Mouse (Mus musculus) neural tube, embryonic 12.5 days (tissue): ENCODE results near the gene Abhd16a. TPM values are rescaled to one million over a fixed set of nuclear protein-coding genes. Genes with fewer than 3 reads are reported as not detected.

Source experiments
- ATAC-seq: fragments of 200-750 bp; cut with Nextera tagmentation; 2 replicates; pipeline ENCODE4 v1.8.0; 2017; ENCODE audit warnings: low read depth, mild to moderate bottlenecking, moderate TSS enrichment, moderate library complexity; ENCODE audit not compliant: low FRiP score
- H3K27ac ChIP-seq: fragments of 300-500 bp; sonication (generic); 2 replicates; pipeline ENCODE4 v1.5.1; 2016
- H3K27me3 ChIP-seq: fragments of 300-500 bp; sonication (generic); replicated peaks from 2 replicates; pipeline ENCODE4 v1.6.1; 2016; ENCODE audit warnings: mild to moderate bottlenecking
- H3K36me3 ChIP-seq: fragments of 300-500 bp; sonication (generic); 2 replicates; pipeline ENCODE4 v1.6.1; 2016; ENCODE audit warnings: mild to moderate bottlenecking
- H3K4me1 ChIP-seq: fragments of 300-500 bp; sonication (generic); 2 replicates; pipeline ENCODE4 v1.6.1; 2016
- H3K4me2 ChIP-seq: fragments of 300-500 bp; sonication (generic); replicated peaks from 2 replicates; pipeline ENCODE4 v1.6.1; 2016; ENCODE audit warnings: mild to moderate bottlenecking
- H3K4me3 ChIP-seq: fragments of 300-500 bp; sonication (generic); 2 replicates; pipeline ENCODE4 v1.5.1; 2016
- H3K9ac ChIP-seq: fragments of 300-500 bp; sonication (generic); 2 replicates; pipeline ENCODE4 v1.6.1; 2016; ENCODE audit warnings: mild to moderate bottlenecking
- H3K9me3 ChIP-seq: fragments of 300-500 bp; sonication (generic); 2 replicates; pipeline ENCODE4 v1.6.1; 2016; ENCODE audit warnings: mild to moderate bottlenecking
- WGBS: fragments of 180-500 bp; shearing (Covaris S2); methylation state at CpG from one replicate; pipeline ENCODE4 v1.1.7; 2016; 5-methylcytosine and 5-hydroxymethylcytosine counted together
- polyA plus RNA-seq: library from polyadenylated mRNA; unstranded; fragments of >200 nt; fragmentation: Nextera tagmentation; extraction: Ambion mirVana; gene quantifications from 2 replicates; pipeline ENCODE4 v1.2.1, GENCODE M21; 2016

The Abhd16a gene
- polyA plus RNA-seq, 1 experiment from 2014 or later, result 83.6 TPM

DNA sequence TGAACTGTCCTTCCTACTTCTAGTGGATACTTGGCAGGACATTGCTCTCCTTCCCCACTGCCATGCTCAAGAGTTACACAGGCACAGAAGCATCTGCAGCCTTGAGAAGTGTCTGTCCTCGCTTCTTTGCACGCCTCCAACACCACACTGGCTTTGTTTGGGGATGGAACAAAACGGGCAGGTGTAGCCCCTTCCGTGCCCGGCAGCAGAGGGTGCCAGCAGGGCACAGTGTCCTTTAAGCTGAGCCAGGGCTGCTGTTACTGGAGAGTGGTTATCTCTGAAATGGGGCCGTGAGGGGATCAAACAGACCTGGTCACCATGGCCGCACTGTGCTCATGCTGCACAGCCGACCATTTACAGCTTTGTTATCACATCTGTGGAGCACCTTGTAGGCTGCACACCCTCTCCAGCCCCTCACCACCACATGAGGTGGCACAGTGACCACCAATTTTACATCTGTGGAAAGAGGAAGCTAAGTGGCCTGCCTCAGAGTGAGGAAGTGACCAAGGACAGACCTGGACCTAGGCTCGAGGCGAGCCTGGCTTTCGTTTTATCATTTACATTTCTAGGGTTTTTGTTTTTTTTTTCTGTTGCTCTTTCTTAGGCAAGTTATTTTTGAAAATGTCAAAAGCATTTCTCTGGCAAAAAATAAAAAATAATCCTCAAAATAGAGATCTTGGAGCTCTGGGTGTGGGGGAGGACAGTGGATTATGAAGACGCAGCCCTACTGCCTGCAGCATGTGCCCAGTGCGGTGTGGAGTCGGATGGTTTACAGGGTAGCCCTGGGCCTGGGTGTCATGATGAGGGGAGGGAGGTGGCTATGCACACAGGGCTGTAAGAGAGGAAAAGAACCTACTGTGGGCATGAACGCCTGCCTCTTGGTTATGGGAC lies 5.7 kb downstream of the Abhd16a start:
- peaks cover 76% of the 10 kb centered on the region for H3K36me3 ChIP-seq
- no peaks in the 10 kb centered on the region for H3K9me3 ChIP-seq
- 93% methylated on average over 15 of the region's 15 CpGs for WGBS
- 0 out of 2 replicates have a peak overlapping the region, but pooled peaks have one; percentile 29 for H3K9ac ChIP-seq
- no peaks in the 10 kb centered on the region for H3K27me3 ChIP-seq
- peaks cover 12% of the 10 kb centered on the region for H3K4me1 ChIP-seq
- no peak overlapping the region for H3K27ac ChIP-seq
- H3K4me3 ChIP-seq, result no peak overlapping the region
- ATAC-seq, result no peak
- no peak overlapping the region for H3K4me2 ChIP-seq

DNA sequence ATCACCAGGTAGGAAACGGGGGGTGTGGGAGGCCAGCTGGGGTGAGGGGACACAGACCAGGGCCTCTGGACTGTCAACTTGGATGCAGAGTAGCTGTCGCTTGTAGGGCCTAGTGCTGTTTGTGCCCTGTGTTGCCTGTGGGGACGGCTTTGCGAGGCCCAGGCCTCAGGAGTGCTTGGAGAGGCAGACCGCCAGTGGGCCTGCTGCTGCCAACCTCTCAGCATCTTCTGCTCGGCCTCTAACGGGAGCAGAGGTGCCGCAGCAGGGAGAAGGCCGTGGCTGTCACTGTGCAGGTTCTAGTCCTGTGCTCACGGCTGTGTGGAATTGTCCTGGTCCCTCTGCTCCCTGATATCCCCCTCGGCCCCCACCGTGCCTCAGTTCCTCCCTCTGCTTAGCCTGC lies 7.5 kb downstream of the Abhd16a start:
- WGBS, result 85% methylated on average over 12 of the region's 12 CpGs
- no peak overlapping the region for H3K27ac ChIP-seq
- no peak for ATAC-seq
- H3K9me3 ChIP-seq, result no peaks in the 10 kb centered on the region
- no peak overlapping the region for H3K9ac ChIP-seq
- H3K4me2 ChIP-seq, result no peak overlapping the region
- no peaks in the 10 kb centered on the region for H3K27me3 ChIP-seq
- no peaks in the 10 kb centered on the region for H3K4me1 ChIP-seq
- H3K4me3 ChIP-seq, result no peak overlapping the region
- H3K36me3 ChIP-seq, result peaks cover 91% of the 10 kb centered on the region

DNA sequence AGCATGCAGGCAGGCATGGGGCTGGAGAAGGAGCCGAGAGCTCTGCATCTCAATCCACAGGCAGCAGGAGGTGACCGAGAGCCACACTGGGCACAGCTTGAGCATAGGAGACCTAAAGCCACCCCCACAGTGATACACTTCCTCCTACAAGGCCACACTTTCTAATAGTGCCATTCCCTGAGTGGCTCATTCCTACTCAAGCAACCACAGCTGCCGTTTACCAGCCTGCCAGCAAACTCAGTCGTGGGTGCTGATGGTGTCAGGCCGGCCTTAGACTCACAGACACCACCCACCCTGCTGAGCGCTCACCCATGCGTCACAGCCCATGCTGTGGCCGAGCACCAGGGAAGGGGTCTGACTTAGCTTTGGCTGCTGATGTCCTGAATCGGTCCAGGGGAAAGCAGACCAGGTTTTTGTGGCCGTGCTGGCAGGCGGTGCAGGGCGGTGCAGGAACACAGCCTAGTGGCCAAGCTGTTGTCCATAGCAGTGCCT lies 8.1 kb downstream of the Abhd16a start:
- Histone ChIP-seq H3K4me3 (no peak overlapping the region), H3K27ac (no peak overlapping the region), H3K4me2 (no peak overlapping the region), H3K4me1 (no peaks in the 10 kb centered on the region), H3K27me3 (no peaks in the 10 kb centered on the region), H3K36me3 (peaks cover 91% of the 10 kb centered on the region), H3K9ac (no peak overlapping the region), H3K9me3 (no peaks in the 10 kb centered on the region)
- WGBS, result 86% methylated on average over 12 of the region's 12 CpGs
- no peak for ATAC-seq

DNA sequence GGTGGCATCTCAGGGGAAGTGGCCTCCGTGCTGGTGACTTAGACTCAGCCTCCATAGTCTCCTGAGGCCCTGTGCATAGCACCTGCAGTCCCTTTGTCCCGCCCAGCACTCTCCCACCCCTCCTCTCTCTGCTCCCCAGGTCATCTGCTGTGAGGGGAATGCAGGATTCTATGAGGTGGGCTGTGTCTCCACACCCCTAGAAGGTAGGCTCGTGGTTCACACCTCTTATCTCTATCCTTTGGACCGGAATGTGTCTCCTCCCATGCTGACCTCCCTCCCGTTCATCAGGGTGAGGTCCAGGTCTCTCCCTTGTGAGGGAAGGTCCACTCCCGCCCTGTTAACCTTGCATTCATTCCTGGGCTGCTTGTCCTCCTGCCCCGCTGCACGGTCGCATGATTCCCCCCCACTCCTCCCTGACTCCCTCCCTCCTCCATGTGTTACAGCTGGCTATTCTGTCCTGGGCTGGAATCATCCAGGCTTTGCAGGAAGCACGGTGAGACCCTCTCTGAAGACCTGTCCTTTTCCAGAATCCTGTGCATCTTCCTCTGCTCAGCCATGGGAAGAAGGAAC lies 11.2 kb downstream of the Abhd16a start:
- WGBS, result 82% methylated on average over 10 of the region's 10 CpGs
- no peak overlapping the region for H3K4me3 ChIP-seq
- ATAC-seq, result no peak
- H3K27me3 ChIP-seq, result no peaks in the 10 kb centered on the region
- H3K9me3 ChIP-seq, result no peaks in the 10 kb centered on the region
- H3K4me2 ChIP-seq, result no peak overlapping the region
- no peaks in the 10 kb centered on the region for H3K4me1 ChIP-seq
- H3K36me3 ChIP-seq, result peaks cover 79% of the 10 kb centered on the region
- no peak overlapping the region for H3K9ac ChIP-seq
- H3K27ac ChIP-seq, result no peak overlapping the region

DNA sequence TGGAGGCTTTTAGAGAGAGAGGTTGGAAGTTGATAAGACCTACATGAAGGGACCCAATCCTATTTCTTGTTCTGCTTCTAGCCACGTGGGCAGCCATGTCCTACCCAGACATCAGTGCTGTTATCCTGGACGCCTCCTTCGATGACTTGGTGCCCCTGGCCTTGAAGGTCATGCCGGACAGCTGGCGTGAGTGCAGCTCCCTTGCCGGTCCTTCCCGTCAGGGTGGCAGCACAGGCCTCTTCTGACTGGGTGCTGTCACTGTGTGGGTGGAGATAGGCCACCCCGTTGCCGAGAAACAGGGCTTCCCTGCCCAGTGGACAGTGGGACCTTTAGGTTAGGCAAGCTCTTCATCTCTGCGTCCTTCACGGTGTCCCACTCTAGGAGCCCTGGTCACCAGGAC lies 12.1 kb downstream of the Abhd16a start:
- WGBS, result 92% methylated on average over 11 of the region's 11 CpGs
- peaks cover 72% of the 10 kb centered on the region for H3K36me3 ChIP-seq
- H3K27ac ChIP-seq, result no peak overlapping the region
- no peaks in the 10 kb centered on the region for H3K27me3 ChIP-seq
- H3K9me3 ChIP-seq, result no peaks in the 10 kb centered on the region
- no peaks in the 10 kb centered on the region for H3K4me1 ChIP-seq
- no peak overlapping the region for H3K4me2 ChIP-seq
- no peak overlapping the region for H3K9ac ChIP-seq
- no peak overlapping the region for H3K4me3 ChIP-seq
- ATAC-seq, result no peak

DNA sequence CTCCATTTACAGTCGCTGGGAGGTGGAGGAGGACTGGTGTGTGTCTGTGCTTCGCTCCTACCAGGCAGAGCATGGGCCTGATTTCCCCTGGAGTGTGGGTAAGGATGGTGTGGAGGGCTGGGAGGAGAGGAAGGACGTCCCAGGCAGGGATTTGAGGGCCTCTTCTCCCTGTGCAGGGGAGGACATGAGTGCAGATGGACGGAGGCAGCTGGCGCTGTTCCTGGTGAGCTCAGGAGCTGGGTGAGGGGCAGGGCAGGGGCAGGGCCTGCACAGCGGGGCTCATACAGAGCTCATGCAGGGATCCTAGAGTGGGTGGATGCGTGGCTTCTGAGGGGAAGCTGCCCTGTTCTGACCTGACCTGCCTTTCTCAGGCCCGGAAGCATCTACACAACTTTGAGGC lies 13.2 kb downstream of the Abhd16a start:
- 80% methylated on average over 8 of the region's 8 CpGs for WGBS
- ATAC-seq, result no peak
- no peak overlapping the region for H3K9ac ChIP-seq

DNA sequence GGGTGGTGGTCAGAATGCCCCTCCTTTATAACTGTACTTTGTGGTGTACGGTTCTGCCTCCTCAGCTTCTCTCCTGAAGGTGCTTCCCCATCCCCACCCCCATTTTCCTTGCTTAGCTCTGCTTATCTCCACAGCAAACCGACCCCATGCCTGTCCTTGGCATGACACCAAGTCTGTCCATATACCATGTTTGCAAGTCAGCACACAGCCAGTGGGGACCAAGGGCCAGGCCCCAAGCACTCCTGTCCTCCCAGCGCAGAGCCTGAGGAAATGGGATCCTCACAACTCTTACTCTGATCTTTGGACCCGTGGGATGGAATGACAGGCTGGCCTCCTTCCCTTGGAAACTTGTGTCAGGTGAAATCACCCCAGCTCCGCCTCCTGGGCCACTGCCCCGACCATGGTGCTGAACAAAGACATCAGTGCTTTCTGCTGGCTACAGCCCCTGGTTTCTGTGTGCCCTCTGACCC lies 14.2 kb downstream of the Abhd16a start:
- H3K27me3 ChIP-seq, result no peaks in the 10 kb centered on the region
- H3K27ac ChIP-seq, result no peak overlapping the region
- no peak overlapping the region for H3K4me2 ChIP-seq
- H3K36me3 ChIP-seq, result peaks cover 56% of the 10 kb centered on the region
- no peaks in the 10 kb centered on the region for H3K4me1 ChIP-seq
- no peaks in the 10 kb centered on the region for H3K9me3 ChIP-seq
- ATAC-seq, result no peak
- no peak overlapping the region for H3K4me3 ChIP-seq
- whole genome bisulfite sequencing, result 75% methylated on average over 6 of the region's 6 CpGs
- H3K9ac ChIP-seq, result no peak overlapping the region

More for the DNA sequence above, 13.2 kb downstream of the Abhd16a start:
- Histone ChIP-seq H3K4me2 (no peak overlapping the region), H3K4me1 (no peaks in the 10 kb centered on the region), H3K27ac (no peak overlapping the region), H3K27me3 (no peaks in the 10 kb centered on the region), H3K4me3 (peak overlapping the region; percentile 5; the same call in 1 of the 2 replicates), H3K36me3 (peaks cover 61% of the 10 kb centered on the region), H3K9me3 (no peaks in the 10 kb centered on the region)

DNA sequence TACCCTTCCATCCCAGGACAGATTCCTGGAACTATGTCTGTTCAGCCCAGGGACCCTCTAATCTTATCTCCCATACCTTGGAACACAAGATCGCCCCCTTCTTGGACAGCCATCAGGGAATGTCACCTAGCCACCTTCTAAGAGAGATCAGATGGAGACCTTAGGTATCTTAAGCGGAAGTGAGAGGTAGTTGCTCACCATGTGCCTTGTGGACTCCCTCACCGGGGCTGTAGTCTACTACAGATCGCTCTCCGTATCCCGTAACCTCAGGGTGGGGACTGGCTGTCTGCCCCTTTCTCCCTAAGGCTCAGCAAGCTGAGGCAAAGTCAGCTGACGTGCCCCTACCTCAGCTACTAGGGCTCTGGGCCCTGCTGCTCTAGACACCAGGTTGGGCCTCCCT lies 15.0 kb downstream of the Abhd16a start:
- Histone ChIP-seq H3K4me3 (no peak overlapping the region), H3K27me3 (no peaks in the 10 kb centered on the region), H3K9me3 (no peaks in the 10 kb centered on the region), H3K4me1 (no peaks in the 10 kb centered on the region), H3K4me2 (no peak overlapping the region), H3K27ac (no peak overlapping the region), H3K9ac (no peak overlapping the region), H3K36me3 (peaks cover 47% of the 10 kb centered on the region)
- no peak for ATAC-seq
- 88% methylated on average over 7 of the region's 7 CpGs for WGBS

DNA sequence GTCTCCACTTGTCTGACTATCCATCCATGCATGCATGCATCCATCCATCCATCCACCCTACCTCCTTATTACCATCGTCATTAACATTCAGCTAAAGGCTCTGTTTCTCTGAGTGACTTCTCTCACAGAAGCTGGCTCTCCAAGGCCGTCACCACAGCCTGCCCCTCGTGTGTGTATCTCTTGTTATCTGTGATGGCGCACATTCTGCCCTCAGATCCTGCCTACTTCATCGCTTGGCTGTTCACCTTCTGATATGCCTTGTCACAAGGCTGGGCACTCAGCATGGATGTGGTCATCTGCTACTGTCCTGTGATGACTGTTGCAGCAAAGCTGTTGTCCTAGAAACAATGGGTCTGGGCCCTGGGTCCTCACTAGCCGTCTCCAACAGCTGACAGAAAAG lies 15.7 kb downstream of the Abhd16a start:
- ATAC-seq, result no peak
- H3K4me3 ChIP-seq, result no peak overlapping the region
- peaks cover 41% of the 10 kb centered on the region for H3K36me3 ChIP-seq
- no peak overlapping the region for H3K27ac ChIP-seq
- no peak overlapping the region for H3K4me2 ChIP-seq
- WGBS, result 78% methylated on average over 6 of the region's 6 CpGs
- H3K9ac ChIP-seq, result 0 out of 2 replicates have a peak overlapping the region, but pooled peaks have one; percentile 21
- H3K4me1 ChIP-seq, result no peaks in the 10 kb centered on the region
- H3K9me3 ChIP-seq, result no peaks in the 10 kb centered on the region
- H3K27me3 ChIP-seq, result no peaks in the 10 kb centered on the region

DNA sequence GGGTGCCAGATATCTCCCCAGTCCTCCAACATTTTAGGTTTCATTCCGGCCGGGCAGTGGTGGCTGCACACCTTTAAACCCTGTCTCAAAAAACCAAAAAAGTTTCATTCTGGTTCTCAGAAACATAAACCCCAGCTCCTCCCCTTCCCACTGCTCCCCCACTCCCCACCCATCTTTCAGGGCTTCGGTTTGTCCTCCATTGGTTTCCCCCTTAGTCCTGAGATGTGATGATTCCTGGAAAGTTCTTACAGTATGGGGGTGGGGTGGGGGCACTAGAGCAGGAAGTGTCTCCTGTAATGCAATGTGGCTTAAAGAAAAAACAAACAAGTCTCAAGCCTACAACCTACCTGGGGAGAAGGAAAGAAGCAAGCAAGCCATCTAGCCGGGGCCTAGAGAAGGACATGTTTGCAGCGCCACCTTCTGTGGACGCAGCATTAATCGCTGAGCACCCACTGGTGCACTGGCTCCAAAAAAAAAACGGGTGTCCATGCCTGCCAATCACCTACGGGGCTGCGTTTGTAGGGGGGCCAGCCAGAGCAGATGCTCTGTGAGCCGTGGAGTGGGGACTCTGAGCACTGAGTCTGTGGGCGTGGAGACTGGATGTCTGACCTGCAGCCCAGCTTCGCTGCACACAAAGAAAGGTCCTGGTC lies 16.8 kb downstream of the Abhd16a start:
- H3K4me3 ChIP-seq, result no peak overlapping the region
- no peak overlapping the region for H3K27ac ChIP-seq
- WGBS, result 28% methylated on average over 13 of the region's 13 CpGs
- H3K9ac ChIP-seq, result peak overlapping the region; percentile 13; the same call in 1 of the 2 replicates
- no peak for ATAC-seq
- no peaks in the 10 kb centered on the region for H3K27me3 ChIP-seq
- no peaks in the 10 kb centered on the region for H3K9me3 ChIP-seq
- no peaks in the 10 kb centered on the region for H3K4me1 ChIP-seq
- H3K36me3 ChIP-seq, result peaks cover 30% of the 10 kb centered on the region
- no peak overlapping the region; the same call in 1 of the 2 replicates for H3K4me2 ChIP-seq

DNA sequence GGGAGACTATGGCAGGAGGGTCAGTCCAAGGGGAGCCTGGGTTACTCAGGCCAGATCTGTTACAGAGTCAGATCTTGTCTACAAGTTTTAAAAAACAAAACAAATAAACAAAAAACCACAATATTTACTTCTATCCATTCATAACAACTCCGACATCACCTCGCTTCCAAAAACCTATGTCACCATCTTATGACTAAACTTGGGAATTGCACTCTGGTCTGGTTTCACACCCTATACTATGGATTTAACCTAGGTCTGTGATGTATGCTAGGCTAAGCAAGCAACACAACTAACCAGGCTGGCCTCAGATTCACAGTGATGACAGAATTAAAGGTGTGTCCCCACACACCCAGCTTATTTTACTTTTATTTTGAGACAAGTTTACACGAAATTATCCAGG lies 17.5 kb downstream of the Abhd16a start:
- Histone ChIP-seq H3K4me3 (no peak overlapping the region), H3K4me2 (no peak overlapping the region), H3K27ac (no peak overlapping the region), H3K9me3 (no peaks in the 10 kb centered on the region), H3K4me1 (no peaks in the 10 kb centered on the region), H3K9ac (peak overlapping the region; percentile 13; the same call in 1 of the 2 replicates), H3K27me3 (no peaks in the 10 kb centered on the region), H3K36me3 (peaks cover 23% of the 10 kb centered on the region)
- ATAC-seq, result no peak
- WGBS, result 79% methylated on average over 3 of the region's 3 CpGs

DNA sequence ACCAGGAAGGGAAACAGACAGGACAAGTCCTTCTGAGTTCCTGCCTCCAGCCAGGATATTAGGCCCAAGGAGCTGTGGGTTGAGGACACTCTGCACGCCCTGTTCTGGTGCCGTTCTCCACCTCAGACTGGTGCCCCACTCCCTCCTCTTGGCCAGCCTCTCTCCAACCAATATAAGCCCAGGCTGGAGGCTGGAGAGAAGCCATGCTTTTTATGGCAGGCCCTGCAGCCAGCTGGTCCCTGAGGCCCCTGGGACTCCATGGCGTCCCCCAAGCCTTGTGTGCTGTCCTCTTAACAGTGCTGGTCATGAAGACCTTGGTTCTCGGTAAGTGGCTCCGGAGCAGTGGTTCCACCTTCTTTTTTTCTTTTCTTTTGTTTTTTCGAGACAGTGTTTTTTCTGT lies 19.0 kb downstream of the Abhd16a start, which contains the start of gene Ly6g5c:
Gene Ly6g5c (plus strand): TSS at position 183 of the 400 bp plus-strand sequence.
- Histone ChIP-seq H3K9me3 (no peaks in the 10 kb centered on the region), H3K4me2 (no peak within 1 kb of the TSS), H3K27me3 (no peaks in the 10 kb centered on the region), H3K36me3 (peaks cover 7% of the 10 kb centered on the region), H3K27ac (no peak within 1 kb of the TSS), H3K4me3 (no peak within 1 kb of the TSS), H3K9ac (no peak within 1 kb of the TSS), H3K4me1 (no peaks in the 10 kb centered on the region; the same call in 1 of the 2 replicates)
- no peak for ATAC-seq
- WGBS, result 80% methylated on average over 6 of the region's 6 CpGs
